Mouse (Mus musculus): ENCODE measurements around the gene Clip1. TPM values are rescaled to one million over a fixed set of nuclear protein-coding genes. Genes with fewer than 3 reads are reported as not detected.

The Clip1 gene
- polyA plus RNA-seq, 1 experiment from 2014 or later = 48.7 TPM

GRCm38 (mm10) chr5:123665956-123666355, 18.5 kb downstream of the Clip1 start:
- H3K4me1 ChIP-seq = peaks cover 13% of the 10 kb centered on the region
- H3K27me3 ChIP-seq (ENCODE audit: low read depth, poor library complexity, severe bottlenecking) = no peaks in the 10 kb centered on the region
- H3K9me3 ChIP-seq (replicated peaks) = no peaks in the 10 kb centered on the region
- DNase-seq (ENCODE audit: low spot score) = no peak
- 89% methylated on average over 7 of the region's 7 CpGs for WGBS
- no peaks in the 10 kb centered on the region for H3K36me3 ChIP-seq
- H3K4me3 ChIP-seq = no peak overlapping the region
- H3K27ac ChIP-seq = no peak overlapping the region

DNA sequence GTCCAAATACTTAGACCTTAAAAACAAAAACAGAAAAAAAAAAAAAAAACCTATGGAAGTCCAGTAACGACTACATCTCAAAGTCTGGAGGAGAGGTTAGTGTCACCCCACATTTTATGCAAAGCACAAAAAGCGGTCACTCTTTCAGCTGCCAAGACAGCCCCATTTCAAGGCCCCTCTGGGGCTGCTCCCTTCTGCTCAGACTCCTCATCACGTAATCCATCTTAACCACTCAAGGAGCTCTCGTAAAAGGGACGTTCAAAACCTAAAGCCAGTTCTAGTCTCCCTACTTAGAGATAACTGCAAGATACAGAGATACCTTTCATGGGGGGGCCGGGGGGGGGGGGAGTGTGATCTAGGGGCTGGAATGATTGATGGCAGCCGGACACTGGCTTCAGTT, 20.1 kb downstream of the Clip1 start:
- no peak overlapping the region for H3K27ac ChIP-seq

DNA sequence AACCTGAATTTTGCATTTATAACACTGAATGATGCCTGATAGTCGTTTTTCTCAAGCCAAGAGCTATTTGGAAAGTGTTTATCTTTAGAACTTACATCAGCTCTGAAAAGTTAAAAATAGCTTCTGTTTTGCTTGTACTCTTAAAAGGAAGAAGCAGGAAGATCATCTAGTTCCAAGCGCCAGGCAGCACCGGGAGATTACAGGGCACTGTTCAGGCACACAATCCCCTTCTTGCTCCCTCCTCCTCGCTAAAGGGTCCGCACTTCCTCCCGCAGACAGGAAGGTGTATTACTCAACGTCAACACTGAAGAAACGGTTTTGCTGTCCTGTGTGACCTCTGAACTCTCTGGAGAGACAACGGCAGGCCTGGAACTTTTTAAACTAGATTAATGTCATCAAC, 22.4 kb downstream of the Clip1 start:
- H3K27ac ChIP-seq = no peak overlapping the region
- no peak overlapping the region for H3K4me3 ChIP-seq
- 55% methylated on average over 9 of the region's 9 CpGs for WGBS

More for the DNA sequence above, 20.1 kb downstream of the Clip1 start:
- DNase-seq (ENCODE audit: low spot score) = no peak
- Histone ChIP-seq H3K27me3 (ENCODE audit: low read depth, poor library complexity, severe bottlenecking) (no peaks in the 10 kb centered on the region), H3K36me3 (no peaks in the 10 kb centered on the region), H3K4me3 (no peak overlapping the region), H3K4me1 (no peaks in the 10 kb centered on the region), H3K9me3 (replicated peaks) (no peaks in the 10 kb centered on the region)
- WGBS = 62% methylated on average over 7 of the region's 7 CpGs

DNA sequence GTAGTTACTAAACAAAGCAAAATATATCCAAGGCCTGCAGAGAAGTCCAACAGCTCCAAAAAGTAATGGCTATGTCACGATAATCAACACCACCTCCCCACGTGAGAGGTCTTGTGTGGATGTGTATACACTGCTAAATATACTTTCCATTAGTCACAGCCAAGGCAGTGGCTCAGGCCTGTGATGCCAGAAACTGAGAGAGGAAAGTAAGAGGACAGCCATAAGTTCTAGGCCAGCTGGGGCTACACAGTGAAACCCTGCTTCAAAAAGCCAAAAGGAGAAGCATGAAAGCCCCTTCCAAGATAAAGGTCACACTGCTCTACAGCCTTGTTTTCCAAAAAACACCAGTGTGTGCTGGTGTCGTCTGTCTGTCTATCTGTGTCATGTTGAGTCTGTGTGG, 22.8 kb downstream of the Clip1 start:
- Histone ChIP-seq H3K27ac (no peak overlapping the region), H3K4me1 (peaks cover 10% of the 10 kb centered on the region), H3K4me3 (no peak overlapping the region), H3K27me3 (ENCODE audit: low read depth, poor library complexity, severe bottlenecking) (no peaks in the 10 kb centered on the region), H3K36me3 (no peaks in the 10 kb centered on the region), H3K9me3 (replicated peaks) (no peaks in the 10 kb centered on the region)
- no peak for DNase-seq (ENCODE audit: low spot score)
- 82% methylated on average over 3 of the region's 3 CpGs for WGBS

More for the DNA sequence above, 22.4 kb downstream of the Clip1 start:
- H3K9me3 ChIP-seq (replicated peaks) = no peaks in the 10 kb centered on the region
- H3K27me3 ChIP-seq (ENCODE audit: low read depth, poor library complexity, severe bottlenecking) = no peaks in the 10 kb centered on the region
- H3K4me1 ChIP-seq = peaks cover 10% of the 10 kb centered on the region
- no peaks in the 10 kb centered on the region for H3K36me3 ChIP-seq
- DNase-seq (ENCODE audit: low spot score) = no peak

DNA sequence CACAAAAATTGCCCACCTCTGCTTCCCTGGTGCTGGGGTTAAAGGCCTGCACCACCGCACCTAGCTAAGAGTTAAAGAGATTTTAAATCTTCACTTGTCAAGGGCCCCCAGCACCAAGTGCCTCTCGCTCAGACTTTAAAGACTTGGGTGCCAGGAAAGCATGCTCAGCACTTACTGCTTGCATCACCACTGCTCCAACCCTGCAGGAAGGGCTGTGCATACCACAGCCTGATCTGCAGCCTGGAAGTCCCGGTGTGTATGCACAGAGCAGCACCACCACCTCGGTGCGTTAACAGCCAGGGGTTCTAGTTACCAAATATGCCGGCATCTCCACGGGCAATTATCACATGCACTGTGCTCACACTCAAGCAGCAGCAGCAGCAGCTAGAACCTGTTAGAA, 26.8 kb downstream of the Clip1 start:
- no peaks in the 10 kb centered on the region for H3K27me3 ChIP-seq (ENCODE audit: low read depth, poor library complexity, severe bottlenecking)
- no peak overlapping the region for H3K27ac ChIP-seq
- DNase-seq (ENCODE audit: low spot score) = no peak
- 66% methylated on average over 7 of the region's 7 CpGs for WGBS
- no peaks in the 10 kb centered on the region for H3K9me3 ChIP-seq (replicated peaks)
- peaks cover 30% of the 10 kb centered on the region for H3K36me3 ChIP-seq
- no peak overlapping the region for H3K4me3 ChIP-seq
- H3K4me1 ChIP-seq = peaks cover 10% of the 10 kb centered on the region

DNA sequence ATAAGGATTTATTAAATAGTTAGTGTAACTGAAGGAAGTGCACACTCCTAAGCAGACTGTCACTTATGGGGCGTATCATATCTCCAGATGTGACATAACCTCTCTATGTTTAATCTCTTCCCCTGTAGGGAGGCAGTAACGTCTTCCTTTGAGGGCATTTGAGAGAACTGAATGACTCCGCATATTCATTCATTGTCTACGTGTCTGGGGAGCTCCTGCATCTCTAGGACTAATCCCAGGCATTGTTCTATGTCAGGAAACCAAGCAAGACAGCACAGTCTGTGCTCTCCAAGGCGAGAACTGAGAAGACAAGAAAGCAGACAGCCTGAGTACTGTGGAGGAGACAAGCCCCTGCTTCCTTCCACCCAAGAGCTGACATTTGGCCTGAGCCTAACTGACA, 29.5 kb downstream of the Clip1 start:
- no peak overlapping the region for H3K27ac ChIP-seq
- WGBS = 85% methylated on average over 5 of the region's 5 CpGs

DNA sequence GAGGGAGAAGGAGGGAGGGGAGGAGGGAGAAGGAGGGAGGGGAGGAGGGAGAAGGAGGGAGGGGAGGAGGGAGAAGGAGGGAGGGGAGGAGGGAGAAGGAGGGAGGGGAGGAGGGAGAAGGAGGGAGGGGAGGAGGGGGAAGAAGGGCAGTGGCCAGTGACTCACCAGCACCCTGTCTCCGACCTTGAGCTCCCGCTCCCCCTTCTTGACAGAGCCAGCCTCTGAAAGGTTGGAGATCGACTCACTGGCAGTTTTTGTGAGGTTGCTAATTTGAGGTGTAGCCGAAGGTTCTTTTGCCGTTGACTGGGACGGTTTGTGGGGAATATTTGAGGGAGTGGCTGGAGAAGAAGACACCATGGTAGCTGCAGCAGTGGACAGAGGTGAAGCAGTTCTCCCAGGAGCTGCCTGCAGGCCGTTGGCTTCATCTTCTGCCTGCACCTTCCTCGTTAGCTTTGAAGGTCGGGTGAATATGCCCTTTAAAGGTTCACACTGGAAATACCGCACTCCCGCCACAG, 31.1 kb downstream of the Clip1 start:
- 92% methylated on average over 11 of the region's 11 CpGs for WGBS
- Histone ChIP-seq H3K4me1 (peaks cover 10% of the 10 kb centered on the region), H3K27ac (no peak overlapping the region), H3K9me3 (replicated peaks) (no peaks in the 10 kb centered on the region), H3K36me3 (peaks cover 48% of the 10 kb centered on the region), H3K27me3 (ENCODE audit: low read depth, poor library complexity, severe bottlenecking) (no peaks in the 10 kb centered on the region), H3K4me3 (no peak overlapping the region)
- no peak for DNase-seq (ENCODE audit: low spot score)

More for the DNA sequence above, 29.5 kb downstream of the Clip1 start:
- Histone ChIP-seq H3K9me3 (replicated peaks) (no peaks in the 10 kb centered on the region), H3K36me3 (peaks cover 42% of the 10 kb centered on the region), H3K4me1 (peaks cover 10% of the 10 kb centered on the region), H3K27me3 (ENCODE audit: low read depth, poor library complexity, severe bottlenecking) (no peaks in the 10 kb centered on the region), H3K4me3 (no peak overlapping the region)
- no peak for DNase-seq (ENCODE audit: low spot score)

DNA sequence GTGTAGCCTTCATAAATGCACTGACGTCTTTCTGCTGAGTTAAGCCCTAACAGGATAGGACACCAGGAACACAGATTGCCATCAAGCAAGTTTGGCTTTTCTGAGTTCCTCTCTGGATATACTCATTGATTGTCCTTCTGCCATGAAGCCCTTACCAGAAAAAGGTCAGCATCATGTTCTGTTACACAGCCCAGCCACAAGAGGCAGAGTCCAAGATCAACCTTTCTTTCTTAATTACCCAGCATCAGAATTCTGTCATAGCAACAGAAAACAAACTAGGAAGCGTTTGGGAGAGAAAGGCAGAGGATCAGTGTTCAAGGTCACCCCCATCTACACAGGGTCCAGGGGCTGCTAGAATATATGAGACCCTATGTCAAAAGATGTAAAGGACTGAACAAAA, 33.6 kb downstream of the Clip1 start:
- Histone ChIP-seq H3K9me3 (replicated peaks) (no peaks in the 10 kb centered on the region), H3K36me3 (peaks cover 67% of the 10 kb centered on the region), H3K27me3 (ENCODE audit: low read depth, poor library complexity, severe bottlenecking) (no peaks in the 10 kb centered on the region), H3K27ac (no peak overlapping the region), H3K4me3 (no peak overlapping the region), H3K4me1 (no peaks in the 10 kb centered on the region)
- no peak for DNase-seq (ENCODE audit: low spot score)
- 80% methylated on average over 2 of the region's 2 CpGs for WGBS

- Histone ChIP-seq H3K9me3 (replicated peaks) (no peaks in the 10 kb centered on the region), H3K27ac (no peak overlapping the region), H3K4me1 (no peaks in the 10 kb centered on the region), H3K36me3 (peaks cover 84% of the 10 kb centered on the region), H3K27me3 (ENCODE audit: low read depth, poor library complexity, severe bottlenecking) (no peaks in the 10 kb centered on the region), H3K4me3 (no peak overlapping the region)
- 93% methylated on average over 17 of the region's 17 CpGs for WGBS
- DNase-seq (ENCODE audit: low spot score) = no peak
Measured at GRCm38 (mm10) chr5:123642401-123642800, 42.0 kb downstream of the Clip1 start.

DNA sequence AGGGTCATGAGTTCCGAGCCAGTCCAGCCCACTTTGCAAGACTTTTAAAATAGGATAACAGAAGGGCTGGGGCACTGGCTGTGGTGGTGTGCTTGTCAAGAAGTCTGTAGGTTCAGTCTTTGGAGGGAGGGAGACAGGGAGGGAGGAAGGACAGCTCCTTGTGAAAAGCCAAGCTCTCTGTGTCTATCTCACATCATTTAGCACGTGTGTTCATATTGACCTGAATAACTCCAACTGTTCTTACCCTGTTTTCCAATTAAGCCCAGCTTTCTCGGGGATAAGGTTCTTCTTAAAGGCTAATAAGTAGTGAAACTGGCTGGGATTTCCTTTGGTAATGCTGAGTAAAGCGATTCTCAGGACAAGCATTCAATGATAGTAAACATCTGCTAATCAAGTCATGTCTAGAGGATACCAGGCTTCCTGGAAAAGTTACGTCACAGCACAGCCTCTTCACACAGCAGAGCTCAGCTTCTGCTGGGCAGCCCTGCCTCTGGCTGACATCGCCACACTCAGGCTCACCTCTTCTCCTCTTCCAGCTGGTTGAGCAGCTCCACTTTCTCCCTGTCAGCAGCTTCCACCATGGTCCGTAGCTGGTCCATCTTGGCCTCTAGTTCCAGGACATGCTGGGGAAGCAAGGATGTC, 43.0 kb downstream of the Clip1 start:
- WGBS = 88% methylated on average over 7 of the region's 7 CpGs

GRCm38 (mm10) chr5:123640181-123640580, 44.2 kb downstream of the Clip1 start:
- H3K36me3 ChIP-seq = peaks cover 80% of the 10 kb centered on the region
- H3K9me3 ChIP-seq (replicated peaks) = no peaks in the 10 kb centered on the region
- H3K4me3 ChIP-seq = no peak overlapping the region
- no peaks in the 10 kb centered on the region for H3K4me1 ChIP-seq
- no peaks in the 10 kb centered on the region for H3K27me3 ChIP-seq (ENCODE audit: low read depth, poor library complexity, severe bottlenecking)
- no peak overlapping the region for H3K27ac ChIP-seq
- no peak for DNase-seq (ENCODE audit: low spot score)
- WGBS = 75% methylated on average over 9 of the region's 9 CpGs

More for the DNA sequence above, 43.0 kb downstream of the Clip1 start:
- no peaks in the 10 kb centered on the region for H3K9me3 ChIP-seq (replicated peaks)
- no peak overlapping the region for H3K27ac ChIP-seq
- DNase-seq (ENCODE audit: low spot score) = no peak
- peaks cover 82% of the 10 kb centered on the region for H3K36me3 ChIP-seq
- H3K4me3 ChIP-seq = no peak overlapping the region
- H3K27me3 ChIP-seq (ENCODE audit: low read depth, poor library complexity, severe bottlenecking) = no peaks in the 10 kb centered on the region
- H3K4me1 ChIP-seq = no peaks in the 10 kb centered on the region

DNA sequence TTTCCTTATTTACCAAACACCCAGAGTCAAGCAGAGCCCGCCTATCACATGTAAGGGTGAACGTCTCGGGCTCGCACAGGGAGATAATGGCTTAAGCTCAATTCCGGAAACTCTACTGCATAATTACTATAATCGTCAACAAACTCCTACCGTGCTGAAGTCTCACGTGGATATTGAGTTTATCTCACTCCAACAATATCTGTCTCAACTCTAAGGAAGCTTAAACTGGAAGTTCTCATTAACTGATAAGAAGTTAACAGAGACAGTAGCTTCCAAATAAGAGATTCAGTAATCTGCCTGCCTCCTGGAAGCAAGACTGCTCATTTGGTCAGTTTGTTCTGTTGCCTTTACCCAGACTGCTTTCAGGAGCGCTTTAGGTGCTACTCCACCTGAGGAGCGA, 53.2 kb downstream of the Clip1 start:
- Histone ChIP-seq H3K4me1 (no peaks in the 10 kb centered on the region), H3K27me3 (ENCODE audit: low read depth, poor library complexity, severe bottlenecking) (no peaks in the 10 kb centered on the region), H3K4me3 (no peak overlapping the region), H3K36me3 (peaks cover 44% of the 10 kb centered on the region), H3K27ac (no peak overlapping the region), H3K9me3 (replicated peaks) (no peaks in the 10 kb centered on the region)
- whole genome bisulfite sequencing = 95% methylated on average over 10 of the region's 10 CpGs
- DNase-seq (ENCODE audit: low spot score) = no peak

DNA sequence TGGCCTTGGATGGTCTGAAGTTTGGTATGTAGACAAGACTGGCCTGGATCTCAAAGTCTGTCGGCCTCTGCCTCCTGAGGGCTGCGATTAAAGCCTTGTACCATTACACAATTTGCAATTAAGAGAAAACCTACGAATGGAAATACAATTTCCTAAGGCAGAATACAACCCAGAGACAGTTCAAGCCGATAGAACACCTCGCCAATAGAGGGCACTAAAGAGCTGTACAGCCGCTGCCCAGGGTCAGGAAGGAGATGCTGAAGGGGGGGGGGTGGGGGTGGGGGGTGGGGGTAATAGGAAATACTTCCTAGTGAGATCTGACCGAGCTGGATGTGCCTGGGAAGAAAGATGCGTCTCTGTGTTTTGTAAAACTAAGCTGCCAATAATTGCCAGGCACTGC, 57.8 kb downstream of the Clip1 start:
- peak; percentile 57 for DNase-seq (ENCODE audit: low spot score)
- WGBS = 25% methylated on average over 8 of the region's 8 CpGs
- no peak overlapping the region for H3K4me3 ChIP-seq
- no peaks in the 10 kb centered on the region for H3K4me1 ChIP-seq
- H3K36me3 ChIP-seq = peaks cover 55% of the 10 kb centered on the region
- no peaks in the 10 kb centered on the region for H3K9me3 ChIP-seq (replicated peaks)
- no peaks in the 10 kb centered on the region for H3K27me3 ChIP-seq (ENCODE audit: low read depth, poor library complexity, severe bottlenecking)
- H3K27ac ChIP-seq = no peak overlapping the region

DNA sequence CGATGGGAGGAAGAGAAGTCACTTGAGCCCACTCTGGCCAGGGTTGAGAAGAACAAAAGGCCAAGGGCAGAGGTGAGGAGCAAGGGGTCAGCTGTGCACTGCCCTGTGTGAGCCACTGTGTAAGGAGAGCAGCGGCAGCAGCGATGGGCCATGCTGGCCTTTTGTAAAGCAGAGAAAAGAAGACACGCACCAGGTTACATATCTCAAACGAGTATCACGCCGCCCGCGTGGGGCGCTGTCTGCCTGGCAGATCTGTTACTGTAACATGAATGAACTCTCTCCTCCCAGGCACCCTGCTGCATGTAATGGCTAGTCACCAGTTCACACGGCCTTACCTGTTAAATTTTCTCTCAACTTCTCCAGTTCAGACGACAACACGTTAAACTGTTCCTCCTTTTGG, 62.0 kb downstream of the Clip1 start:
- Histone ChIP-seq H3K4me1 (no peaks in the 10 kb centered on the region), H3K27me3 (ENCODE audit: low read depth, poor library complexity, severe bottlenecking) (no peaks in the 10 kb centered on the region), H3K9me3 (replicated peaks) (no peaks in the 10 kb centered on the region), H3K36me3 (peaks cover 52% of the 10 kb centered on the region), H3K4me3 (no peak overlapping the region), H3K27ac (no peak overlapping the region)
- 84% methylated on average over 13 of the region's 13 CpGs for WGBS
- no peak for DNase-seq (ENCODE audit: low spot score)
